Mouse (Mus musculus) forebrain, embryonic 12.5 days (tissue): ENCODE results near the gene Plppr1. TPM values are rescaled to one million over a fixed set of nuclear protein-coding genes. Genes with fewer than 3 reads are reported as not detected.

Experiments
- ATAC-seq: fragments of 200-750 bp; cut with Nextera tagmentation; 2 replicates; pipeline ENCODE4 v1.8.0; 2017; ENCODE audit warnings: moderate TSS enrichment; ENCODE audit not compliant: low FRiP score
- H3K27ac ChIP-seq: fragments of 300-500 bp; sonication (generic); 2 replicates; pipeline ENCODE4 v1.5.1; 2016; ENCODE audit warnings: mild to moderate bottlenecking
- H3K27me3 ChIP-seq: fragments of 300-500 bp; sonication (generic); 2 replicates; pipeline ENCODE4 v1.6.1; 2016; ENCODE audit warnings: mild to moderate bottlenecking
- H3K36me3 ChIP-seq: fragments of 300-500 bp; sonication (generic); replicated peaks from 2 replicates; pipeline ENCODE4 v1.6.1; 2016; ENCODE audit warnings: mild to moderate bottlenecking
- H3K4me1 ChIP-seq: fragments of 300-500 bp; sonication (generic); 2 replicates; pipeline ENCODE4 v1.6.1; 2016
- H3K4me2 ChIP-seq: fragments of 300-500 bp; sonication (generic); 2 replicates; pipeline ENCODE4 v1.6.1; 2016; ENCODE audit warnings: mild to moderate bottlenecking, moderate library complexity
- H3K4me3 ChIP-seq: fragments of 300-500 bp; sonication (generic); replicated peaks from 2 replicates; pipeline ENCODE4 v1.5.1; 2016; ENCODE audit warnings: mild to moderate bottlenecking
- H3K9ac ChIP-seq: fragments of 300-500 bp; sonication (generic); 2 replicates; pipeline ENCODE4 v1.6.1; 2016; ENCODE audit warnings: mild to moderate bottlenecking
- H3K9me3 ChIP-seq: fragments of 300-500 bp; sonication (generic); 2 replicates; pipeline ENCODE4 v1.6.1; 2016
- WGBS: fragments of 180-500 bp; shearing (Covaris S2); methylation state at CpG from one replicate; pipeline ENCODE4 v1.1.7; 2016; 5-methylcytosine and 5-hydroxymethylcytosine counted together
- polyA plus RNA-seq: library from polyadenylated mRNA; unstranded; fragments of >200 nt; fragmentation: Nextera tagmentation; extraction: Ambion mirVana; gene quantifications from 2 replicates; pipeline ENCODE4 v1.2.1, GENCODE M21; 2016

Plppr1 gene
- polyA plus RNA-seq, 1 experiment from 2014 or later, result 20.4 TPM

DNA sequence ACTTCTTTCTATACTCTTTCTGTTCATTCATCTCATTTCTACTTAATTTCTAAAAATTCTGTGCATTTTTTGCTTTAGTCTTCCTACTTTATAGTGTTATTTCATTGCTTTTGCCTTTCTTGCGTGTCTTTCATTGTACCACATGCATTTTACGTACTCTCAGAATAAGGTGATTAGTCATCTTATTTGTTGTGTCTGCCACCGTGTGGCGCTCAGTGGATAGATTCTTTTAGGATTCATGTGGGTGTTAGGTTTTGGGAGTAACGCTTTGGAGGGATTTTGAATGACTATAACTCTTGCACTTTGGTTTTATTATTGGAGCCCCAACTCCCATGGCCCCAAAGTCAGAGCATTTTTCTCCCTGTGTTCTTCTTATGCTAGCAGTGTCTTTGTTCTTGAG lies 152.5 kb downstream of the Plppr1 start:
- no peak overlapping the region for H3K4me3 ChIP-seq
- H3K27me3 ChIP-seq, result no peaks in the 10 kb centered on the region
- H3K4me2 ChIP-seq, result no peak overlapping the region
- ATAC-seq, result no peak
- H3K9ac ChIP-seq, result no peak overlapping the region
- no peak overlapping the region for H3K27ac ChIP-seq
- WGBS, result 70% methylated on average over 5 of the region's 5 CpGs
- H3K36me3 ChIP-seq, result no peaks in the 10 kb centered on the region
- H3K4me1 ChIP-seq, result no peaks in the 10 kb centered on the region
- no peaks in the 10 kb centered on the region for H3K9me3 ChIP-seq

DNA sequence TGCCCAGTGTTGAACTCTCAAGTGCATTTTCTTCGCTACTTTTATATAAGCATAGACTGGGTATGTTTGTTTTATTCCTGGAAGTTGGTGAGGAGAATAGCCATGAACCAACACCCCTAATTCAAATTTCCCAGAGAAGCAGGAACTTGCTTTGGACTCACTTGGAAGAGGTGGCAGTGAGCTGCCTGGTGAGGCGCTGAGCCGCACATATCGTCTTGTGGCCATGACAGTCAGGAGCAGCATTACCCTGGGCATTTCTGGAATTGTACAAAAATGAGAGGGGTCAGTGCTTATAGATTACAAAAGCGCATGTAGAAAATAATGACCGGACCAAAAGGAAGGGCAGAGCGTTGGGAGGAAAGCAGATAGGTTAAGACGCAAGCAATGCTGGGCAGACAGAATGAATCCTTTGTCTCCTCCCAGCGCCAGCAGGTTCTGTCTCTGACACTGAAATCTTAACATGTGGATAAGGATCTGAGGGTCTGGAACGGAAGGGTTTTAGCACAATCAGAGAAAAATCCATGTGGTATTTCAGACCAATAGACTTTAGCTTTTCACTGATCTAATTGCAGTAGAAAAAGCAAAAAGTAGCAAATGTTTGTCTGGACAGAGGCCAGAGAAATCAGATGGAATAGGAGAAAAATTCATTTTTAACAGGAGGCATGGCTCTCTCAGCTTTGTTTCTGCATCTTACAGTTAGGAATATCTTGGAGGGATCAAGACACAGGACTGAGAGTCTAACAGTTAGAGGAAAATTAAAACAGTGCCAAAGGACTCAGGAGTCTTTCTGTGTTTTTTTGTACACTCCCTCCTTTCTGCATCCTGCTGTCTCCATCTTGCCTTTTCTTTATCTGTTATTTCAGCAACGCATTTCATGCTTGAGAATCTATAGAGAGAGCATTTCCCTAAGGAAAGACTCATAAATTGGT lies 153.8 kb downstream of the Plppr1 start:
- 74% methylated on average over 11 of the region's 11 CpGs for WGBS
- Histone ChIP-seq H3K4me1 (no peaks in the 10 kb centered on the region), H3K27me3 (no peaks in the 10 kb centered on the region), H3K36me3 (no peaks in the 10 kb centered on the region), H3K9ac (no peak overlapping the region), H3K9me3 (no peaks in the 10 kb centered on the region), H3K4me3 (no peak overlapping the region), H3K27ac (no peak overlapping the region), H3K4me2 (no peak overlapping the region)
- no peak for ATAC-seq

DNA sequence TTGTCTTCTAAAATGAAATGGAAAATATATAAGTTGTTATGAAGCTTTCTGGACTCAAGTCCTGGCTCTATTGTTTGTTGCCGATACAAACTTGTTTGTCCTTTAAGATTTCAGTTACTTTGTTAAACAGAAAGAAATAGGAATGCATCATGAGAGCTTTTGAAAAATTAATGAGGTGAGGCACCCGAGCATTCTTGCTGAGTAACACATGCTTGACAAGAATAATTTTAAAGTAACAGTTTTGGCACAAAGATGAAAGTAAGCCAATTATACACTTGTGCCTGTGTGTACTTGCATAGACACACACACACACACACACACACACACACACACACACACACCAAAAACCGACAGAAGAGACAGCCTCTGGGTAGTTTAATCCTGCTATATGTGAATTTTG lies 155.3 kb downstream of the Plppr1 start:
- ATAC-seq, result no peak
- Histone ChIP-seq H3K4me3 (no peak overlapping the region), H3K9me3 (no peaks in the 10 kb centered on the region), H3K36me3 (no peaks in the 10 kb centered on the region), H3K27me3 (no peaks in the 10 kb centered on the region), H3K4me1 (no peaks in the 10 kb centered on the region), H3K4me2 (no peak overlapping the region), H3K27ac (no peak overlapping the region), H3K9ac (no peak overlapping the region)
- WGBS, result 64% methylated on average over 3 of the region's 3 CpGs

DNA sequence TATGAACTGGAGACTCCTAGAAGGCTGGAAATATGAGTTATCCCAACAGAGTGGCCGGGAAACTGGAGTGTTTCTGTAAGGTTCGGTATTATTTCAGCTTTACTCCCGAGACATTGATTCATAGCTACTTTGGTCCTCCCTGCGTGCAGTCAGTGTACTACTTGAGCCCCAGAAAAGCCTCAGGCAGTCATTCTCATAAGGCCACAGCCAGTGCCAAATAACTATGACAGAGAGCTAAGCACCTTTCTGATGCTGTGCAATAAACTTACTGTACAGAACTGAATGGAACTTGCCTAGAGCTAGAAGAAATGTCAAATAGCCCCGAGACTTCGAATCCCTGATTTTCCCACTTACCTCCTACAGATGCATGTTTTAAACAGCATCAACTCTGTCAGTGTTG lies 164.4 kb downstream of the Plppr1 start:
- Histone ChIP-seq H3K27ac (no peak overlapping the region), H3K4me1 (no peaks in the 10 kb centered on the region), H3K9ac (no peak overlapping the region), H3K27me3 (no peaks in the 10 kb centered on the region), H3K36me3 (no peaks in the 10 kb centered on the region), H3K4me2 (no peak overlapping the region), H3K9me3 (no peaks in the 10 kb centered on the region), H3K4me3 (no peak overlapping the region)
- 88% methylated on average over 6 of the region's 6 CpGs for WGBS
- no peak for ATAC-seq

DNA sequence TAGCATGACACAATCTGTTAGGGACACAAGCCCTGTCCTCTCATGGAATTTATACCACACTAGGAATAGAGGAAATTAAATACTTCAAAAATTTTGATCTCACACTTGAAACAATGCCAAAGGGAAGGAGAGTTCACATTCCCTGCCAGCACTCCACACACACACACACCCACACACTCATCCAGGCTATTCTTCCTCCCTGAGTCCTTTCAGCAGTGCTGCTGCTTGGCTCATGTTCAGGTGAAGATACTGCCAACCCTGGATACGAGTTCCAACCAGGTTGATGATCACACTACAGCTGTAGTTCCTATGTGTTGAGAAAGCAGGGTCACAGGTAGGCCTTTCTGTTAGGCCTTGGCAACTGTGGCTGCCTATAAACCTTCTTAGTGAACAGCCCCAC lies 165.9 kb downstream of the Plppr1 start:
- no peak overlapping the region for H3K9ac ChIP-seq

DNA sequence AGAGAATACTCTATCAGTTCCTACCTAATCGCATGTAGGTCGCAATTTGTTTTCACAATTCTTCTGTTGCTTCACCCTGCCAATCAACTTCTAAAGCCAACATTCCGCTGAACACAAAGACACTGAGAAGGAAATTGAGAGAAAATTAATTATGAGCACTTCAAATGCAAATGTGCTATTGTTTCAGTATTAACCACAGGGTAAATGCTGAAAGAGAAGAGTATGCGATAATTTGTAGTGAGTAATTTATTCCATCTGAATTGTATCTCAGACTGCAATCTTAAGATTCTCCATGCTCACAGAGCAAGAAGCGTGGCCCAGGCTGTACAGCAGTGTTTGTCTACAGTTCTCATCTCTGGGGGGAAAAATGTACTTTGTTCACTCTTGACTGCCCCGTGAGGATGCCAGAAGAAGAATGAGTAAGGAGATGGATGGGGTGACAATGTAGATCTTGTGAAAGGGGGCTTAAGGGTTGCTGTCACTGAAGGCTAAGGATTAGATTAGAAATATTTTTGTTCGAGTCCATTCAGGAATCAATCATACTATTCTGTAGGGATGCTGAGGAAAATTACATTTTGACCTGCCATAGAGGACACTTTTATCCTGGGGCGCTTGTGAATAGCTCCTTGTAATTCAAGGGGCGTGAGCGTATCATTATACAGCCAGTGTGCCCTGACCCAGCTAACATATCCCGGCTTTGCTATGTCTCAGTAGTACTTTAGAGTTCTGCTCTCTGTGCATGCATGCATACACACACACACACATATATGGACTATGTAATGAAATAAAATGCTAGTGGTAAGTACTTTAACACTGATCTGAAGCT lies 173.3 kb downstream of the Plppr1 start:
- ATAC-seq, result peak; percentile 67
- H3K9me3 ChIP-seq, result no peaks in the 10 kb centered on the region
- 22% methylated on average over 11 of the region's 11 CpGs for WGBS
- H3K4me1 ChIP-seq, result peaks cover 12% of the 10 kb centered on the region
- H3K4me3 ChIP-seq, result no peak overlapping the region
- H3K27me3 ChIP-seq, result no peaks in the 10 kb centered on the region
- no peaks in the 10 kb centered on the region for H3K36me3 ChIP-seq
- no peak overlapping the region for H3K9ac ChIP-seq
- H3K4me2 ChIP-seq, result peak overlapping the region; percentile 1; the same call in 1 of the 2 replicates
- H3K27ac ChIP-seq, result peak overlapping the region; percentile 53; the same call in 1 of the 2 replicates

More for the DNA sequence above, 165.9 kb downstream of the Plppr1 start:
- H3K4me2 ChIP-seq, result no peak overlapping the region
- H3K4me1 ChIP-seq, result no peaks in the 10 kb centered on the region
- H3K36me3 ChIP-seq, result no peaks in the 10 kb centered on the region
- H3K9me3 ChIP-seq, result no peaks in the 10 kb centered on the region
- no peaks in the 10 kb centered on the region for H3K27me3 ChIP-seq
- WGBS, result 60% methylated on average over 1 of the region's 1 CpGs
- ATAC-seq, result no peak
- H3K4me3 ChIP-seq, result no peak overlapping the region
- no peak overlapping the region for H3K27ac ChIP-seq

DNA sequence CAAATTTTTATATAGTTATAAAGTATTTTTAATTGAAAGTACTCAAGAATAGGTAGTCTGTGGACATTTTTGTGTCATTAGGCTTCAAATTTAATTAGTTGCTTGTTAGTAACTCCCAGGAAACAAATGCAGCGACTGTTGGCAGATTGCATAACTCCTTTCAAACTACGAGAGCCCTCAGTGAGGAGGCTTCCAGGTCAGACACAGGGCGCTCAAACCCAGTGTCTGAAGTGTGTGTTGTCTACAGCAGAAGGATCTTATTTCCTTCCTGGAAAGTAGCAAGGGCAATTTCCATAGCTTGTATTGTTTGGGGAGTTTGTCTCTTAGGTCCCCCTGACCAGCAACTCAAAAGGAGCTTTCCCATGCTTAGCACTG lies 173.9 kb downstream of the Plppr1 start:
- Histone ChIP-seq H3K4me1 (peaks cover 12% of the 10 kb centered on the region), H3K9me3 (no peaks in the 10 kb centered on the region), H3K4me3 (no peak overlapping the region), H3K36me3 (no peaks in the 10 kb centered on the region), H3K4me2 (no peak overlapping the region), H3K27me3 (no peaks in the 10 kb centered on the region), H3K9ac (no peak overlapping the region), H3K27ac (no peak overlapping the region)
- WGBS, result 20% methylated on average over 3 of the region's 3 CpGs
- peak; percentile 39; the same call in 1 of the 2 replicates for ATAC-seq

DNA sequence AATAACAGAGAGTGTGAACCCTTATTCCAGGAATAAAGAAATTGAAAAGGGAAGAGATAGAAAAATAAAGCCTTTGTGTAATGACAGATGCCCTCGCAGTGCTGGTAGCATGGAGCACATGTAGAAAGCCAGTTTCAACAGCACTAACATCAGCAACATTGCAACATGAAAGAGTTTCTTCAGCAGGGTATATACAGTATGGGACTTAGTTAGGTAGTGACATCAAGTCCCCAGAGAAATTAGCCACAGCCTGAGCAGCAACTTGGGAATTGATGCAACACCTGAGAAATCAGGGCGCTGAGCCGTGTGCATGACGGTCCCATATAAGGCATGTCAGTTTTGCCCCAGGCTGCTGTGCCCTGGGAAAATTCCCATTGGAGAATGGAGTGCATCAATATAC lies 179.0 kb downstream of the Plppr1 start:
- ATAC-seq, result no peak
- Histone ChIP-seq H3K27ac (no peak overlapping the region), H3K9me3 (no peaks in the 10 kb centered on the region), H3K4me2 (no peak overlapping the region), H3K9ac (no peak overlapping the region), H3K27me3 (no peaks in the 10 kb centered on the region), H3K4me3 (no peak overlapping the region), H3K4me1 (peaks cover 3% of the 10 kb centered on the region), H3K36me3 (no peaks in the 10 kb centered on the region)
- 91% methylated on average over 4 of the region's 4 CpGs for WGBS

DNA sequence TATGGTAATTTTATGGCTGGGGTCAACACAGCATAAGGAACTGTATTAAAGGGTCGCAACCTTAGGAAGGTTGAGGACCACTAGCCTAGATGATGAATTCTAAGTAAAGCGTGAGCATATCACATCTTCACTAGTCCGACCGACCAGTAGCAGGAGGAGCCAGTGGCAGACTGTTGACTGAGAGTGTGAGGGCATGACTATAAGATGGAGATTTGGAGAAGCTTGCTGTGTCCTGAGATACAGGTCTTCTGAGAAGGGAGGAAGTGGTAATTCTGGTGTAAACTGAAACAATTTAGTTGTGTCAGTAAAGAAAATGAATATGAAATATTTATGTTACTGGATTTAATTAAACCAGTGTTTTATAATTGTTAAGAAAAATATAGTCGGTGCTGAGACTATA lies 180.4 kb downstream of the Plppr1 start:
- H3K9me3 ChIP-seq, result no peaks in the 10 kb centered on the region
- WGBS, result 96% methylated on average over 5 of the region's 5 CpGs
- no peak overlapping the region for H3K9ac ChIP-seq

DNA sequence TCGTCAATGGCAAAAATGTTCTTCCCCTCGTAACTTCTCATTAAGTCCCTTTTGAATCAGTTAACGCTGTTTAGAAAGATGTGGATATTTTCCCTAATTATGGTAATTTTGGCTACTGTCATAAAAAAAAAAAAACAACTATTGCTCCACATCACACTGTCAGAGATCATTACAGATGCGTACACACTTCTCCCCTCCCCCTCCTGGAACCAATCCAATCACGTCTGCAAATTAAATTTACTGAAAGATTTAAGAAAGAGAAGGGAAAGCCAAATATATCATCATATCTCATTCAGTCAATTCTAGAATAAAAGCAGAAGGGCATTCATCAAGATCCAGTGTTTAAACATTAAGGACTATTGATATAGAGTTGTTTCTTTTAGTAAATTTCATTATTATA lies 185.7 kb downstream of the Plppr1 start:
- H3K27ac ChIP-seq, result no peak overlapping the region
- ATAC-seq, result no peak
- no peaks in the 10 kb centered on the region for H3K27me3 ChIP-seq
- whole genome bisulfite sequencing, result 54% methylated on average over 5 of the region's 5 CpGs
- no peaks in the 10 kb centered on the region for H3K9me3 ChIP-seq
- H3K4me1 ChIP-seq, result peaks cover 3% of the 10 kb centered on the region; the same call in 1 of the 2 replicates
- H3K4me2 ChIP-seq, result no peak overlapping the region
- no peak overlapping the region for H3K4me3 ChIP-seq
- H3K36me3 ChIP-seq, result no peaks in the 10 kb centered on the region
- H3K9ac ChIP-seq, result no peak overlapping the region

More for the DNA sequence above, 180.4 kb downstream of the Plppr1 start:
- no peaks in the 10 kb centered on the region for H3K27me3 ChIP-seq
- no peak overlapping the region for H3K4me2 ChIP-seq
- H3K36me3 ChIP-seq, result no peaks in the 10 kb centered on the region
- H3K4me3 ChIP-seq, result no peak overlapping the region
- no peak for ATAC-seq
- no peak overlapping the region for H3K27ac ChIP-seq
- peaks cover 3% of the 10 kb centered on the region; the same call in 1 of the 2 replicates for H3K4me1 ChIP-seq

DNA sequence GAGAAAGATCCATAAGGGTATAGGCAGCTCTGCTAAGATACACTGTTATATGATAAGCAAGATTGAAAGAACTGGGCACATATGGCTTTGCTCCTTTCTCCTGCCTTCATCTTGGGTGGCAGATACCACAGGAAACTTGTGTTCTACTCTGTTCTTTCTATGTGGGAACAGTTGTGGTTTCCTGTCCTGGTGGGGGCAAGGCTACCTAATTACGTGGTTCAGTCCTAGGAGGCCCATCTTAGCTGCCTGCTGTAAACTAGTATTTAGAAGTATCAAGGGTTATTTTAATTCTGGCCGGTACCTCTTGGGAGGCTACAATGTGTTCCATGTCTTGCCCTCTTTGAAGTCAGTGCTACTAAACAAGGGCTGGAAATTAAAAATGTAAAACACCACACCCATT lies 186.2 kb downstream of the Plppr1 start:
- Histone ChIP-seq H3K9me3 (no peaks in the 10 kb centered on the region), H3K4me2 (no peak overlapping the region), H3K9ac (no peak overlapping the region), H3K27ac (no peak overlapping the region), H3K36me3 (no peaks in the 10 kb centered on the region), H3K4me1 (0 out of 2 replicates have a peak, but pooled peaks cover 2% of the 10 kb centered on the region), H3K4me3 (no peak overlapping the region), H3K27me3 (no peaks in the 10 kb centered on the region)
- ATAC-seq, result no peak
- WGBS, result 92% methylated on average over 2 of the region's 2 CpGs

DNA sequence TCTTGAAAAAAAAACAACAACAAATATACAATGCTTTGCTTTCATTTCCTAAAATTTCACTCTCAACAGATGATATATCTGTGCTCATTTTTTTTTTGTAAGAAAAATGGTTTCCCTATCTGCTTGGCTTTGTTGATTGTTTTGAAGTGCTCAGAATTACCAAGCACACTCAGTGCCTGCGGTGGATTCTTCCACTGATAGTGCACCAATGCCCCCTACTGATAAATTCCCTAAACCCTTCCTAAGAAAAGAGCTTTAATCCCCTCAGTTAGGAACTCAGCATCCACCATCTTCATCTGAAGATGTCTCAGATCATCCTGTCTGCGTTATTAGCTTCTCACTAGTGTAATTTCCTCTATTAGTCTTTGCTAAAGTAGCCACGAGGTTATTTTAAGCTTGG lies 192.2 kb downstream of the Plppr1 start:
- Histone ChIP-seq H3K9me3 (no peaks in the 10 kb centered on the region), H3K4me3 (no peak overlapping the region), H3K4me2 (no peak overlapping the region), H3K27ac (no peak overlapping the region), H3K9ac (no peak overlapping the region), H3K27me3 (no peaks in the 10 kb centered on the region), H3K4me1 (no peaks in the 10 kb centered on the region), H3K36me3 (no peaks in the 10 kb centered on the region)
- 7% methylated on average over 3 of the region's 3 CpGs for WGBS
- no peak for ATAC-seq
